Mouse (Mus musculus): ENCODE measurements around the gene Apln.

DNA sequence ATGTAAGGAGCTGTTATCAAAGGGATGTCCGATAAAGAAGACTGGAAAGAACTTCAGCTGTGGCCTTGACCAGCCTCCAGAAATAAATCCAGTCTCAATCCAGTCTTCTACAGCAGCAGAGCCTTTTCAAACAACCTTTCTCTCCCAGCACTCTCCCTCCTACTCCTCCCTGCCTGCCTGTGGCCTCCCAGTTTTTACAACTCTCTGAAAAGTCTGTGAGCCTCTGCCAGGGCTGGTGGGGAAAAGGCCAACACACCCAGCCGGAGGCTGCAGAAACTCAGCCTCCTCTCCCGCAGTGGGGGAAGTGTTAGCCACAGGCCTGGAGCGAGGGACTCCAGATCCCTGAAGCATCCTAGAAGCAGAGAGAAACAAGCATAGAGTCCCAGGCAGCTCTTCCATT lies 27.8 kb upstream of the Apln start:
- TF ChIP-seq USF1 (IDR thresholded peaks at IDR 0.05; ENCODE audit: low read depth): no peak
- no peak for TF ChIP-seq CTCF (IDR thresholded peaks at IDR 0.05; ENCODE audit: control insufficient read depth, insufficient read depth, insufficient read length)
- no peak for TF ChIP-seq MYOG (IDR thresholded peaks at IDR 0.05; ENCODE audit: control insufficient read depth, extremely low read depth, insufficient read length)
- no peak for TF ChIP-seq MAX (IDR thresholded peaks at IDR 0.05)
- TF ChIP-seq MYOD1 (IDR thresholded peaks at IDR 0.05; ENCODE audit: control insufficient read depth, insufficient read length, low read depth): no peak

Data from C2C12 (cell line).